Mouse (Mus musculus) lung, postnatal 36 days (tissue): ENCODE results near the gene Mmp14.

Source experiments
- DNase-seq: peaks from one replicate; pipeline ENCODE4 v3.0.0; 2022; ENCODE audit warnings: mixed read lengths

Mmp14 gene

GRCm38 (mm10) chr14:54477172-54477909 is 45.9 kb downstream of the Mmp14 start:
- no peak for DNase-seq

DNA sequence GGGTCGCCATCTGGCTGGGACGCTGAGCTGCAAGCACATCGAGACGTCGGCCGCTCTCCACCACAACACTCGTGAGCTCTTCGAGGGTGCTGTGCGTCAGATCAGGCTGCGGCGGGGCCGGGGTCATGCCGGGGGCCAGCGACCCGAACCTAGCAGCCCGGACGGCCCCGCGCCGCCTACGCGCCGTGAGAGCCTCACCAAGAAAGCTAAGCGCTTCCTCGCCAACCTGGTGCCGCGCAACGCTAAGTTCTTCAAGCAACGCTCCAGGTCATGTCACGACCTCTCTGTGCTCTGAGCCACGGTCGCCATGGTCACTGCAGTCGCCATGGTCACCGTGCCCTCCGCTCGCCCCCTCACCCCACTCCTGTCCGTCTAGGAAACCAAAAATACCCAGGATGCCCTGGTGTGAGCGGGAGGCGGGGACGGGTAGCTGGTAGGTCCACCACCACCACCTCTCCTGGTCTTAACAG is 48.1 kb downstream of the Mmp14 start:
- DNase-seq = peak; percentile 54

DNA sequence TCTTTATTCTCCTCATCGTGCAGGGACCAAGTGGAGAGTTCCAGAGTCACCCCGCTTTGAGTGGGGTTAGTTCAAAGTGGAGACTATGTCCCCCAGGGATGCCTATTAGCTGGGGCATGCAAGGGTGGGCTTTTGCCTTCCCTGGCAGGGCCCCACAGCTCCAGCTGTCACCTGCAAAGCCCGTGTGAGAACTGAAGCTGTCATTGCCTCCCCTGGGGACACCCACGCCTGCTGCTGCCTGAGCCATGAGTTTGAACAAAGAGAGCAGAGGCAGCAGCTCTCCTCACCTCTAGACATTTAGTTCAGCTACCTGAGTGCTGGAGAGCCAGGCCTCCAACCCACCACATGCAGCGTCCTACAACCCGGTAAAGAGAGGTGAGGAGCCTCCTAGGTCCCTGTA is 49.3 kb downstream of the Mmp14 start:
- DNase-seq = no peak

- DNase-seq = no peak
Observed at GRCm38 (mm10) chr14:54481402-54481801, 50.0 kb downstream of the Mmp14 start.

DNA sequence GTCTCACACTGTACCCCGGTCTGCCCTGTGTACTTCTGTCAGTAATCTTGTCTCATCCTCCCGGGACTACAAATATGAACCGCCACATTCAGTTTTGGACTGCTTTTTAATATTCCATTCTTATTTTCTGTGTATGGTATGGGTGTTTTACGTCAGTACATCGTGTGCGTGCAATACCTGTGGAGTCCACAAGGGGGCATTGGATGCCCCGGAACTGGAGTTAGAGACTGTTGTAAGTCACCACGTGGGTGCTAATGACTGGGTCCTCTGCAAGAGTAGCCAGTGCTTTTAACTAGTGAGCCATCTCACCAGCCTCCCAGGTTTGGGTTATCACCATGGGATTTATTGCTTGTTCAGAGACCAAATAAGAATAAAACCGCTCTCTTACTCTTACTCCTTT is 51.1 kb downstream of the Mmp14 start:
- DNase-seq = peak; percentile 71

DNA sequence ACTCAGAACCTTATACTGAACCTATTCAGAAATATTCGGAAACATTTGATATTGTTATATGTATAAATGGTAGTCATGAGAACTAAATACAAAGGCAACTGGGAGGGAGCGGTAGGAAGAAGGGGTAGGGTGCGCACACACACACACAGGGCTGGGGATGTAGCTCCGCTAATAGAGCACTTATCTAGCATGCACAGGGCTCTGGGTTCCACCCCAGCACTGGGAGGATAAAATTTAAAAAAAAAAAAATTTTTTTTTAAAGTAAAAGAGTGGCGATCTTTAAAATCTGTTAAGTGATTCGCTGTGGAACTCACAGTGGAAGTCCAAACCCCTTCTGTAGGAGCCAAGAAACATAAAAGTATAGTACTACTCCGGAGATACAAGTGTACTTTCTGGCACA is 54.5 kb downstream of the Mmp14 start:
- no peak for DNase-seq

- no peak for DNase-seq
Observed at GRCm38 (mm10) chr14:54487732-54488131, 56.3 kb downstream of the Mmp14 start.

DNA sequence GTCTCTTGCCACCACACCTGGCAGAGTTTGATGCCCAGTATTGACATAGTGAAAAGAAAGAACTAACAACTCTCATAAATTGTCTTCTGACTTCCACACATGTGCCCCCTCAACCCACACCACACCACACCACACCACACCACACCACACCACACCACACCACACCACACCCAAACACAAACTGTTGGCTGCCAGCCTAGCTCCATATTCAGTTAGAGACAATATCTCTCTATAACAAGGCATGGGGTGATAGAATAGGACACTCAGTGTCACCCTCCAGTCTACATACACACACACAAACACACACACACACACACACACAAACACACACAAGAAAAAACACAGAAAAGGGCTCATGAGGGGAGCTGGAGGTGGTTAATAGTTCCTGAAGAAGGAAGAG is 56.9 kb downstream of the Mmp14 start:
- DNase-seq = no peak

- peak; percentile 58 for DNase-seq
Observed at GRCm38 (mm10) chr14:54492345-54493131, 61.1 kb downstream of the Mmp14 start.

DNA sequence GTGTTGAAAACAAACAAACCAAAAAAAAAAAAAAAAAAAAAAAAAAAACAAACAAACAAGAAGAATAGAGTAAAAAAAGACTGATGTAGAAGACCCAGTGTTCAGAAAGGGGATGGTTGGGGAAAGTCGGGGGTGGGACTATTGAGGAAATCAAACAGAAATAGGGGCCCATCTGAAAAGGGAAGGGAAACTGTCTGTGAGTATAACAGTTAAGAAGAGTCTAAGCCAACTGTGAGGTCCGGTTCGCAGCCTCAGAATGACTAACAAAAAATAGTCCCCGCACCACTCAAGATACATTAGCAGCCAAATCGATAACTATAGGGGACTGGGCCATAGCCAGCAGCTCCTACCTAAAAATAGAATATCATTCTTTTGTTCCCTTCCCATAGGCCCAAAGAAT is 61.8 kb downstream of the Mmp14 start:
- DNase-seq = no peak

DNA sequence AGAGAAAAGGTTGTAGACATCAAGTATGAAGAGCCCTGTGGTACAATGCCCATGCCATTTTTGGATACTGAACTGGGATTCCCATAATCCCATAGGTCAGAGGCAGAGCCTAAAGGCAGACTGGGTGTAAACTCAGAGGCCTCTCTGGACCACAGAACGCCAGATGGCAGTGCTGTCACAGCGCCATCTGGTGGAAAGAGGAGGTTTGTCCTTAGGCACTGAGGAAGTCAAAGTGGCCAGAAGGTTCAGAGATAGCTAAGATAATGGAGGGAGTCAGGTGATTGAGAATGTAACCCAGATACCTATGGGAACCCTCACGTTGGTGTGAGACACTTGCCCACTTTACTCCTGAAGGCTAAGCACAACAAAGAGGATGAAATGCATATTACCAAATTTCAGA is 62.8 kb downstream of the Mmp14 start:
- peak; percentile 86 for DNase-seq
